Mouse (Mus musculus) neural tube, embryonic 11.5 days (tissue): Measurements from ENCODE around the gene Zfp811. TPM values are rescaled to one million over a fixed set of nuclear protein-coding genes. Genes with fewer than 3 reads are reported as not detected.

Experiments
- polyA plus RNA-seq: library from polyadenylated mRNA; unstranded; fragments of >200 nt; fragmentation: Nextera tagmentation; extraction: Ambion mirVana; gene quantifications from 2 replicates; pipeline ENCODE4 v1.2.1, GENCODE M21; 2014

Gene Zfp811
- polyA plus RNA-seq, 1 experiment from 2014 or later: 31.1 TPM

Other genes starting within 250 kb of the Zfp811 start
- not detected in 2 replicates for gene Cyp4f37, start 188.6 kb downstream of the Zfp811 start, polyA plus RNA-seq
- gene Cyp4f40, start 151.0 kb downstream of the Zfp811 start, polyA plus RNA-seq: not detected in 2 replicates
- gene Cyp4f15, start 124.3 kb downstream of the Zfp811 start, polyA plus RNA-seq: 0.77 TPM in 1 of 2 replicates, not detected in the other
- 36.9 and 41.3 TPM in 2 replicates for gene Zfp871, start 21.6 kb downstream of the Zfp811 start, polyA plus RNA-seq
- 17.6 and 21.1 TPM in 2 replicates for gene Zfp799, start 20.3 kb upstream of the Zfp811 start, polyA plus RNA-seq
- 9.0 and 9.8 TPM in 2 replicates for gene Zfp870, start 81.7 kb upstream of the Zfp811 start, polyA plus RNA-seq
- not detected in 2 replicates for gene Cyp4f14, start 107.4 kb upstream of the Zfp811 start, polyA plus RNA-seq
- 2.6 and 3.0 TPM in 2 replicates for gene Cyp4f13, start 137.5 kb upstream of the Zfp811 start, polyA plus RNA-seq
- gene Zfp472, start 155.9 kb upstream of the Zfp811 start, polyA plus RNA-seq: 13.1 and 13.7 TPM in 2 replicates
- 16.8 and 18.6 TPM in 2 replicates for gene Zfp952, start 183.2 kb upstream of the Zfp811 start, polyA plus RNA-seq
- 22.9 and 25.9 TPM in 2 replicates for gene Zfp763, start 223.5 kb upstream of the Zfp811 start, polyA plus RNA-seq